Mouse (Mus musculus): ENCODE measurements at regions not wholly inside any gene's neighbourhood (a gene's known extent, or its start where the extent isn't known, plus 50 kb on each side); places are given as distances from the start of the nearest gene placed in this dataset.
A peak's percentile ranks its signal among the peaks of the same experiment; 100 is the strongest.
"Not testable (repeated sequence)": the region's sequence is repeated elsewhere in the genome, so short reads cannot be mapped to it uniquely, and the experiment has no call there.

DNA sequence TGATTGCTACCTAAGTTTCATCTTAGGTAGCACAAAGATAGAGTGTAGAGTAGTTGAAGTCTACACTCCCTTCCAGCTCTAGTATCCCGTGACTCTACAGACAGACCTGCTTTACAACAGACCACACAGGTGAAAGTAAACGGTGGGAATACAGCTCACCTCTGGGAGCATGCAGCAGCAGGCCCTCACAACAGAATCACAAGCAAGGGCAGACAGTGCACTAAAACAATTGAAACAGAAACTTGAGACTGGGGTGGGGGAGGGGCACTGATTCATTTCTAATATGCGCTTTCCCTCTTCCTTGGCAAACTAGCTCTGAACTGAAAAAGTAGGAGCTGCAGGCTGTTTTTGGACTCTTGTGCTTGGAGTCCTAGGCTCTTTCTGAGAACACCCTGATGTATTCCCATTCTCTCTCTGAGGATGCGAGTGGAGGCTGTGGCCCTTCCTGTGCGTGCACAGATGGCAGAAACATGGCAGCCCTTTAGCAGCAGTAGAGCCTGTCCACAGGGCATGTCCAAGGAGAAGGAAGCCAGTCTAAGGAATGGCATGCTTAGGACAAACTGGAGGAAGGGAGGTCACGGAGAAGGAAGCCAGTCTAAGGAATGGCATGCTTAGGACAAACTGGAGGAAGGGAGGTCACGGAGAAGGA lies 152.5 kb upstream of the Unc93a2 start:
- H3K27ac ChIP-seq (ENCODE audit: low read length): peak overlapping the region; percentile 63

GRCm38 (mm10) chr17:7537210-7537609 lies 151.9 kb upstream of the Unc93a2 start:
- no peak overlapping the region for H3K4me2 ChIP-seq (ENCODE audit: low read depth, low read length)
- H3K4me3 ChIP-seq (replicated peaks; ENCODE audit: low read length): no peak overlapping the region
- peaks cover 8% of the 10 kb centered on the region; the same call in 1 of the 2 replicates for H3K4me1 ChIP-seq (ENCODE audit: control insufficient read depth, insufficient read depth, low read length)
- WGBS: 85% methylated on average over 5 of the region's 5 CpGs
- no peaks in the 10 kb centered on the region for H3K36me3 ChIP-seq (ENCODE audit: control insufficient read depth, insufficient read depth, low read length)
- H3K27ac ChIP-seq (ENCODE audit: low read length): peak overlapping the region; percentile 63
- no peaks in the 10 kb centered on the region for H3K9me3 ChIP-seq (replicated peaks; ENCODE audit: control insufficient read depth, low read length)
- no peak for ATAC-seq (ENCODE audit: insufficient read depth, low FRiP score)
- no peaks in the 10 kb centered on the region for H3K27me3 ChIP-seq (ENCODE audit: control insufficient read depth, insufficient read depth, low read length)
- no peak overlapping the region for H3K9ac ChIP-seq (ENCODE audit: low read length)

More for the DNA sequence above, 152.5 kb upstream of the Unc93a2 start:
- Histone ChIP-seq H3K4me2 (ENCODE audit: low read depth, low read length) (no peak overlapping the region), H3K36me3 (ENCODE audit: control insufficient read depth, insufficient read depth, low read length) (no peaks in the 10 kb centered on the region), H3K27me3 (ENCODE audit: control insufficient read depth, insufficient read depth, low read length) (no peaks in the 10 kb centered on the region), H3K4me3 (replicated peaks; ENCODE audit: low read length) (no peak overlapping the region), H3K9me3 (replicated peaks; ENCODE audit: control insufficient read depth, low read length) (no peaks in the 10 kb centered on the region), H3K4me1 (ENCODE audit: control insufficient read depth, insufficient read depth, low read length) (peaks cover 8% of the 10 kb centered on the region; the same call in 1 of the 2 replicates), H3K9ac (ENCODE audit: low read length) (no peak overlapping the region)
- ATAC-seq (ENCODE audit: insufficient read depth, low FRiP score): no peak
- WGBS: 56% methylated on average over 7 of the region's 7 CpGs

GRCm38 (mm10) chr17:7534386-7535059 lies 149.3 kb upstream of the Unc93a2 start:
- no peaks in the 10 kb centered on the region for H3K27me3 ChIP-seq (ENCODE audit: control insufficient read depth, insufficient read depth, low read length)
- H3K9me3 ChIP-seq (replicated peaks; ENCODE audit: control insufficient read depth, low read length): no peaks in the 10 kb centered on the region
- no peak overlapping the region for H3K4me3 ChIP-seq (replicated peaks; ENCODE audit: low read length)
- no peak overlapping the region for H3K9ac ChIP-seq (ENCODE audit: low read length)
- no peak for ATAC-seq (ENCODE audit: insufficient read depth, low FRiP score)
- 68% methylated on average over 6 of the region's 6 CpGs for WGBS
- no peaks in the 10 kb centered on the region for H3K36me3 ChIP-seq (ENCODE audit: control insufficient read depth, insufficient read depth, low read length)
- H3K27ac ChIP-seq (ENCODE audit: low read length): peak overlapping the region; percentile 49; the same call in 1 of the 2 replicates
- H3K4me2 ChIP-seq (ENCODE audit: low read depth, low read length): no peak overlapping the region
- peaks cover 8% of the 10 kb centered on the region; the same call in 1 of the 2 replicates for H3K4me1 ChIP-seq (ENCODE audit: control insufficient read depth, insufficient read depth, low read length)

- no peaks in the 10 kb centered on the region for H3K9me3 ChIP-seq (replicated peaks; ENCODE audit: control insufficient read depth, low read length)
- ATAC-seq (ENCODE audit: insufficient read depth, low FRiP score): peak; percentile 25; the same call in 1 of the 2 replicates
- H3K4me2 ChIP-seq (ENCODE audit: low read depth, low read length): no peak overlapping the region
- no peaks in the 10 kb centered on the region for H3K36me3 ChIP-seq (ENCODE audit: control insufficient read depth, insufficient read depth, low read length)
- H3K4me3 ChIP-seq (replicated peaks; ENCODE audit: low read length): no peak overlapping the region
- 30% methylated on average over 2 of the region's 2 CpGs for WGBS
- no peak overlapping the region for H3K9ac ChIP-seq (ENCODE audit: low read length)
- H3K27me3 ChIP-seq (ENCODE audit: control insufficient read depth, insufficient read depth, low read length): no peaks in the 10 kb centered on the region
- peaks cover 8% of the 10 kb centered on the region; the same call in 1 of the 2 replicates for H3K4me1 ChIP-seq (ENCODE audit: control insufficient read depth, insufficient read depth, low read length)
- H3K27ac ChIP-seq (ENCODE audit: low read length): peak overlapping the region; percentile 49; the same call in 1 of the 2 replicates
These were observed 148.3 kb upstream of the Unc93a2 start for GRCm38 (mm10) chr17:7533552-7533951.

GRCm38 (mm10) chr17:7532618-7533017 lies 147.4 kb upstream of the Unc93a2 start:
- H3K9me3 ChIP-seq (replicated peaks; ENCODE audit: control insufficient read depth, low read length): no peaks in the 10 kb centered on the region
- H3K27me3 ChIP-seq (ENCODE audit: control insufficient read depth, insufficient read depth, low read length): no peaks in the 10 kb centered on the region
- peaks cover 6% of the 10 kb centered on the region; the same call in 1 of the 2 replicates for H3K4me1 ChIP-seq (ENCODE audit: control insufficient read depth, insufficient read depth, low read length)
- no peak overlapping the region; the same call in 1 of the 2 replicates for H3K27ac ChIP-seq (ENCODE audit: low read length)
- no peak for ATAC-seq (ENCODE audit: insufficient read depth, low FRiP score)
- H3K9ac ChIP-seq (ENCODE audit: low read length): no peak overlapping the region
- 80% methylated on average over 3 of the region's 3 CpGs for WGBS
- no peak overlapping the region for H3K4me3 ChIP-seq (replicated peaks; ENCODE audit: low read length)
- H3K36me3 ChIP-seq (ENCODE audit: control insufficient read depth, insufficient read depth, low read length): no peaks in the 10 kb centered on the region
- H3K4me2 ChIP-seq (ENCODE audit: low read depth, low read length): no peak overlapping the region

GRCm38 (mm10) chr17:7529304-7529703 lies 144.0 kb upstream of the Unc93a2 start:
- 48% methylated on average over 5 of the region's 5 CpGs for WGBS

DNA sequence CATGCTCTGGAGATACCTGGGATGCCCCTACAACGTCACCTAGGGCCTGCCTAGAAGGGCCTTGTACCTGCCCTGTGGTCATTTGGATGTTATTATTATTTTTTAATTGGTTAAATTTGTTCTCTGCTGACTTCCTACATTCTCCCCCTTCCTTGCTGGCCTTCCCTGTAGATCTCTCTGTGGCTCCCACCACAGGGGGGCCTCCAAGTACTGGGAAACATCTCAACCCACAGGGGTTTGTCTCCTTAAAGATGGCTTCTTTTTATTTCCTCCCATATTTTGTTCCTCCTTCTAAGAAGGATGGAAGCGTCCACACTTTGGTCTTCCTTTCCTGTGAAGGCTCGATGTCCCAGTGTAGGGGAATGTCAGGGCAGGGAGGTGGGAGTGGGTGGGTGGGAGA lies 142.4 kb upstream of the Unc93a2 start:
- Histone ChIP-seq H3K27me3 (ENCODE audit: control insufficient read depth, insufficient read depth, low read length) (no peaks in the 10 kb centered on the region), H3K4me2 (ENCODE audit: low read depth, low read length) (no peak overlapping the region), H3K4me3 (replicated peaks; ENCODE audit: low read length) (no peak overlapping the region), H3K27ac (ENCODE audit: low read length) (no peak overlapping the region), H3K9ac (ENCODE audit: low read length) (no peak overlapping the region), H3K9me3 (replicated peaks; ENCODE audit: control insufficient read depth, low read length) (no peaks in the 10 kb centered on the region), H3K4me1 (ENCODE audit: control insufficient read depth, insufficient read depth, low read length) (no peaks in the 10 kb centered on the region), H3K36me3 (ENCODE audit: control insufficient read depth, insufficient read depth, low read length) (no peaks in the 10 kb centered on the region)
- ATAC-seq (ENCODE audit: insufficient read depth, low FRiP score): no peak
- WGBS: 69% methylated on average over 3 of the region's 3 CpGs

More at GRCm38 (mm10) chr17:7529304-7529703, 144.0 kb upstream of the Unc93a2 start:
- Histone ChIP-seq H3K9ac (ENCODE audit: low read length) (no peak overlapping the region), H3K36me3 (ENCODE audit: control insufficient read depth, insufficient read depth, low read length) (no peaks in the 10 kb centered on the region), H3K4me3 (replicated peaks; ENCODE audit: low read length) (no peak overlapping the region), H3K9me3 (replicated peaks; ENCODE audit: control insufficient read depth, low read length) (no peaks in the 10 kb centered on the region), H3K27me3 (ENCODE audit: control insufficient read depth, insufficient read depth, low read length) (no peaks in the 10 kb centered on the region), H3K4me2 (ENCODE audit: low read depth, low read length) (no peak overlapping the region), H3K27ac (ENCODE audit: low read length) (0 out of 2 replicates have a peak overlapping the region, but pooled peaks have one; percentile 33), H3K4me1 (ENCODE audit: control insufficient read depth, insufficient read depth, low read length) (0 out of 2 replicates have a peak, but pooled peaks cover 3% of the 10 kb centered on the region)
- no peak for ATAC-seq (ENCODE audit: insufficient read depth, low FRiP score)

GRCm38 (mm10) chr17:7524497-7524896 lies 139.2 kb upstream of the Unc93a2 start:
- not testable (repeated sequence) for ATAC-seq (ENCODE audit: insufficient read depth, low FRiP score); H3K4me3 ChIP-seq (replicated peaks; ENCODE audit: low read length); H3K4me1 ChIP-seq (ENCODE audit: control insufficient read depth, insufficient read depth, low read length); H3K27ac ChIP-seq (ENCODE audit: low read length); H3K9me3 ChIP-seq (replicated peaks; ENCODE audit: control insufficient read depth, low read length); H3K36me3 ChIP-seq (ENCODE audit: control insufficient read depth, insufficient read depth, low read length); H3K4me2 ChIP-seq (ENCODE audit: low read depth, low read length); H3K27me3 ChIP-seq (ENCODE audit: control insufficient read depth, insufficient read depth, low read length); H3K9ac ChIP-seq (ENCODE audit: low read length)
- WGBS: 81% methylated on average over 11 of the region's 11 CpGs

DNA sequence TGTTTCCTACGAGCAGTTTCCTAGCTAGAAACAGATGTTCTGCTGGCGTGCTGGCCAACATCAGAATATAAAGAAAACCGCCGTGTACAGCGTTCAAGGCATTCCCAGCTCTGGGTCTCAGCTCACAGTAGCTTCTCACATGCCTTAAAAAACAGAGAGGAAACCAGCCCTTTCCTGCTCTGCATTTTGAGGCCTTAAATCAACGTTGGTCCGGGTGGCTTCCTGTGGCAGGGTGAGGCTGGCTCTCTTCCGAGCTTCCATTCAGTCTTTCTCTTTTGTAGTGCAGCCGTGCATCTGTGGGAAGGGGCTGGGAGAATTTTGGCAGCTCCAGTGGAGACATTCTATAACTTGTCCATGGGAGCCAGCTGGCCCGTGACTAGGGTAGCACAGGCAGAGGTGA lies 135.9 kb upstream of the Unc93a2 start:
- H3K9ac ChIP-seq (ENCODE audit: low read length): no peak overlapping the region
- H3K4me3 ChIP-seq (replicated peaks; ENCODE audit: low read length): no peak overlapping the region
- H3K9me3 ChIP-seq (replicated peaks; ENCODE audit: control insufficient read depth, low read length): no peaks in the 10 kb centered on the region
- no peak for ATAC-seq (ENCODE audit: insufficient read depth, low FRiP score)
- peak overlapping the region; percentile 15; the same call in 1 of the 2 replicates for H3K27ac ChIP-seq (ENCODE audit: low read length)
- no peaks in the 10 kb centered on the region for H3K36me3 ChIP-seq (ENCODE audit: control insufficient read depth, insufficient read depth, low read length)
- H3K4me1 ChIP-seq (ENCODE audit: control insufficient read depth, insufficient read depth, low read length): no peaks in the 10 kb centered on the region
- H3K27me3 ChIP-seq (ENCODE audit: control insufficient read depth, insufficient read depth, low read length): no peaks in the 10 kb centered on the region
- 59% methylated on average over 10 of the region's 10 CpGs for WGBS
- no peak overlapping the region for H3K4me2 ChIP-seq (ENCODE audit: low read depth, low read length)

All from stomach, embryonic 16.5 days (tissue).